Mouse (Mus musculus) heart, embryonic 14.5 days (tissue): Measurements from ENCODE around the gene Shld2. TPM values are rescaled to one million over a fixed set of nuclear protein-coding genes. Genes with fewer than 3 reads are reported as not detected.

Experiments
- ATAC-seq: fragments of 200-750 bp; cut with Nextera tagmentation; 2 replicates; pipeline ENCODE4 v1.8.0; 2017; ENCODE audit warnings: low read depth, moderate TSS enrichment; ENCODE audit not compliant: insufficient number of reproducible peaks, insufficient read depth, low FRiP score
- H3K27ac ChIP-seq, 2 experiments: fragments of 200-500 bp in 1 of 2; fragments of 300-500 bp in 1 of 2; sonication (generic) in 1 of 2; replicated peaks in 1 of 2; 2 replicates each; pipeline ENCODE4 v1.5.1; 2012 to 2014; ENCODE audit warnings: low read depth in 2 of 2, low read length in 2 of 2, control low read depth in 1 of 2, mild to moderate bottlenecking in 1 of 2, mixed read lengths in 1 of 2; ENCODE audit not compliant: control insufficient read depth in 1 of 2, insufficient read depth in 1 of 2
- H3K27me3 ChIP-seq: fragments of 300-500 bp; sonication (generic); 2 replicates; pipeline ENCODE4 v1.6.1; 2014; ENCODE audit warnings: mild to moderate bottlenecking, low read length, control low read depth; ENCODE audit not compliant: control insufficient read depth, insufficient read depth
- H3K36me3 ChIP-seq: fragments of 300-500 bp; sonication (generic); 2 replicates; pipeline ENCODE4 v1.6.1; 2014; ENCODE audit warnings: mild to moderate bottlenecking, control low read depth, low read length, mixed read lengths; ENCODE audit not compliant: control insufficient read depth, insufficient read depth
- H3K4me1 ChIP-seq, 2 experiments: fragments of 200-500 bp in 1 of 2; fragments of 300-500 bp in 1 of 2; sonication (generic) in 1 of 2; 2 replicates each; pipeline ENCODE4 v1.6.1; 2012 to 2014; ENCODE audit warnings: low read length in 2 of 2, control low read depth in 1 of 2, mixed read lengths in 1 of 2; ENCODE audit not compliant: control insufficient read depth in 2 of 2, insufficient read depth in 2 of 2
- H3K4me2 ChIP-seq: fragments of 300-500 bp; sonication (generic); 2 replicates; pipeline ENCODE4 v1.6.1; 2014; ENCODE audit warnings: mild to moderate bottlenecking, low read length
- H3K4me3 ChIP-seq, 2 experiments: fragments of 200-500 bp in 1 of 2; fragments of 300-500 bp in 1 of 2; sonication (generic) in 1 of 2; 2 replicates each; pipeline ENCODE4 v1.5.1; 2012 to 2014; ENCODE audit warnings: low read length in 2 of 2, mild to moderate bottlenecking in 2 of 2, control low read depth in 1 of 2, low read depth in 1 of 2, moderate library complexity in 1 of 2; ENCODE audit not compliant: control insufficient read depth in 1 of 2, insufficient read depth in 1 of 2
- H3K9ac ChIP-seq: fragments of 300-500 bp; sonication (generic); 2 replicates; pipeline ENCODE4 v1.6.1; 2014; ENCODE audit warnings: mild to moderate bottlenecking, low read length
- H3K9me3 ChIP-seq: fragments of 300-500 bp; sonication (generic); 2 replicates; pipeline ENCODE4 v1.6.1; 2016; ENCODE audit warnings: low read length, control low read depth; ENCODE audit not compliant: control insufficient read depth
- WGBS: fragments of 180-500 bp; shearing (Covaris S2); extraction: QIAGEN DNeasy Blood & Tissue Kit; methylation state at CpG from one replicate; pipeline ENCODE4 v1.1.7; 2014; 5-methylcytosine and 5-hydroxymethylcytosine counted together
- polyA plus RNA-seq: library from polyadenylated mRNA; unstranded; fragments of >200 nt; fragmentation: Nextera tagmentation; extraction: Ambion mirVana; gene quantifications from 2 replicates; pipeline ENCODE4 v1.2.1, GENCODE M21; 2014

The Shld2 gene
- polyA plus RNA-seq, 1 experiment from 2014 or later: 7.1 TPM

DNA sequence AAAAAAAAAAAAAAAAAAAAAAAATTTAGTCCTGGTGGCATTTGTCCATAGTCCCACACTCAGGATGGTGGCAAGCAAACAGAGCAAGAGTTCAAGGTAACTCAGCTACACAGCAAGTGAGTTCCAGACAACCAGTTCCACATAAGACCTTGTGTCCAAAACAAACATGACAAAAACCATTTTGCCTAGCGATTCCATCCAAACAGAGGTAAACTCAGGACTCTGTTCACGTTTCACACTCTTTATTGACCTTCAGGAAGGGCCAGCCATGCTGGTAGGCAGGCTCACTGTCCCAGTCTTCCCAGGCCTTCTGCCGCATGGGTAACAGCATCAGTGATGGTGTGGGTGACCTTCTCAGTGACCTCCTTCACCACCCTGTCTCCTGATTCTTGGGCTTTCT is 41.4 kb upstream of the Shld2 start:
- no peak overlapping the region for H3K4me2 ChIP-seq
- H3K9me3 ChIP-seq: no peaks in the 10 kb centered on the region
- H3K4me1 ChIP-seq: 0 out of 4 replicates have a peak, but pooled peaks cover 0 to 3% of the 10 kb centered on the region in 2 experiments
- no peak overlapping the region for H3K9ac ChIP-seq
- ATAC-seq: no peak
- H3K27me3 ChIP-seq: no peaks in the 10 kb centered on the region
- no peak overlapping the region for H3K4me3 ChIP-seq
- no peaks in the 10 kb centered on the region for H3K36me3 ChIP-seq
- 76% methylated on average over 3 of the region's 3 CpGs for WGBS
- no peak overlapping the region for H3K27ac ChIP-seq

DNA sequence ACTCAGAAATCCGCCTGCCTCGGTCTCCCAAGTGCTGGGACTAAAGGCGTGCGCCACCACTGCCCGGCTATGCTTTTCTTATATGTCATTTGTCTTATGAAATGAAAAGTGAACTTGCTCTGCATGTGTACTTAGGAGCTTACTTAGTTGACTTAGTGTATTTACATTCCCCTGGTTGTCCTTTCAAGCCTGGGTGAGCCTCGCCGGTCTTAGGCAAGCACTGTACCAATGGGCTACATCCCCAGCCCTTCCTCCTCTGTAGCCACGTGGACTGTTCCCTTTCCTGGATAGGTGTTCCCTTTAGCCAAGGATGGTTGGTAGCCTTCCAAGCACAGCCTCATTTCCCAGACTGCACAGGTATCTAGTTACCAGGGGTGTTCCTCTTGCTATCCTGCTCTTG is 38.7 kb upstream of the Shld2 start:
- no peaks in the 10 kb centered on the region for H3K27me3 ChIP-seq
- ATAC-seq: no peak
- 79% methylated on average over 8 of the region's 8 CpGs for WGBS

DNA sequence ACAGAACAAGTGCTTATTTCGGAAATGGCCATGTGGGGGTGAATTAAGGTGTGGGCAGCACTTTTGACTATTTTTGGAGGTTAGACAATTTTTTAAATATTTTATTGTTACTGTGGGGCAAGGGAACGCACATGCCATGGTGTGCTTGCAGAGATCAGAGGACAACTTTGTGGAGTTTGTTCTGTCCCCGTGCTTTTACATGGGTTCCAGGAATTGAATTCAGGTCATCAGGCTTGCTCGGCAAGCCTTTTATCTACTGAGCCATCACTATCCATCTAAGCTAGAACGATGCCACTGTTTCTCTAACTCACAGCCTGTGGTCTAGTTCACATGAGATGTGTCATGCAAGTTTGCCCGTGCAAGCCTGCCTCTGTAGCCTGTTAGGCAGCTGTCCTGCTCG is 38.0 kb upstream of the Shld2 start:
- Histone ChIP-seq H3K9me3 (no peaks in the 10 kb centered on the region), H3K27ac (no peak overlapping the region), H3K4me1 (no peaks in the 10 kb centered on the region), H3K9ac (no peak overlapping the region), H3K36me3 (peaks cover 15% of the 10 kb centered on the region), H3K27me3 (no peaks in the 10 kb centered on the region), H3K4me3 (no peak overlapping the region), H3K4me2 (no peak overlapping the region)
- 67% methylated on average over 7 of the region's 7 CpGs for WGBS
- ATAC-seq: no peak

More for the DNA sequence above, 38.7 kb upstream of the Shld2 start:
- H3K4me3 ChIP-seq: no peak overlapping the region
- H3K36me3 ChIP-seq: peaks cover 9% of the 10 kb centered on the region
- H3K9me3 ChIP-seq: no peaks in the 10 kb centered on the region
- no peaks in the 10 kb centered on the region for H3K4me1 ChIP-seq
- H3K4me2 ChIP-seq: no peak overlapping the region
- H3K27ac ChIP-seq: no peak overlapping the region
- no peak overlapping the region for H3K9ac ChIP-seq

DNA sequence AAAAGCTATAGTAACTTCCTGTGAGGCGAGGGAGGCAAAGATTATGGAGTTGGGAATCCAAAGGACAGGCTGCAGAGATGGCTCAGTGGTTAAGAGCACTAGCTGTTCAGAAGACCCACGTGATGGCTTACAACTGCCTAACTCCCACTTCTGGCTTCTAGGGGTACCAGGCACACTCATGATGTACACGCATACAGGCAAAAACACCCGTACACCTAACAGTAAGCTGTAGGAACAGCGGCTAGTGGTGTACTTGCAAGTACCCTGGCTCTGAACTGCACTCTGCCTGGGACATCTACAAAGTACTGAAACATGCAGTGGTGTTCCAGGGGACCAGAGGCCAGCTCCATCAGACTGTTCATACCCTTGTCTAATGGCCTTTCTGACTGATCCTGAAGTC is 36.8 kb upstream of the Shld2 start:
- H3K9ac ChIP-seq: no peak overlapping the region
- 89% methylated on average over 5 of the region's 5 CpGs for WGBS
- ATAC-seq: no peak
- no peaks in the 10 kb centered on the region for H3K27me3 ChIP-seq
- no peaks in the 10 kb centered on the region for H3K4me1 ChIP-seq
- H3K4me3 ChIP-seq: no peak overlapping the region
- no peak overlapping the region for H3K27ac ChIP-seq
- H3K36me3 ChIP-seq: peaks cover 27% of the 10 kb centered on the region
- H3K9me3 ChIP-seq: no peaks in the 10 kb centered on the region
- no peak overlapping the region for H3K4me2 ChIP-seq

DNA sequence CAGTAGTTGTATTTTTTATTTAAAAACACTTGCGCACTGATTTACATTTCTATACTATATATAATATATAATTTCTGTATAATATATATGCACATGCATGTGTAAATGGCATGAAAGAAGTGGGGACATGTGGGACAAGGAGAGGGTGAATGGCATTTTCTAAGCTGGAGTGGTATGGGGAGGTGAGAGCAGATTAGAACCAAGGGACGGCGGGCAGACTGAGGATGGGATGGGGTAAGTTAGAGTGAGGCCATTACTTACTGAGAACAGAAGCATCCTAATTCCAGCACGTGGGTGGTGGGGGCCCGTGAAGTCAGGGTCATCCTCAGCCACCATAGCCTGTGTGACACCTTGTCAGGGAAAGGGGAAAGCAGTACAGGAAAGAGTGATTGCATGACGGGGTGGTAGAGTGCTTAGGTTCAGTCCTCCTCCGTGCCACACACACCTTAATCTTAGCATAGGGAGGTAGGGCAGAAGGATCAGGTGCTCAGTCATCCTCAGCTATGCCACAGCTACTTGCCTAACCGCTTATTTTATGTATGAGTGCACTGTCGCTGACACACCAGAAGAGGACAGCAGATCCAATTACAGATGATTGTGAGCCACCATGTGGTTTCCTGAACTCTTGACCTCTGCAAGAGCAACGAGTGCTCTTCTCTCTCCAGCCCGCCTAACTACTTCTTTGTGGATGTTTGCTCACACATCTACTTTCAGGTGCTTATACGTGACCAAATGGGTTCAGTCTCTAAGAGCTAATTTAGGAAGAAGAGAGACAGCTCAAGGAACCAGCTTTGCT is 35.7 kb upstream of the Shld2 start:
- H3K4me2 ChIP-seq: no peak overlapping the region
- peaks cover 39% of the 10 kb centered on the region for H3K36me3 ChIP-seq
- no peak for ATAC-seq
- H3K27me3 ChIP-seq: no peaks in the 10 kb centered on the region
- no peak overlapping the region for H3K27ac ChIP-seq
- H3K4me3 ChIP-seq: no peak overlapping the region
- no peaks in the 10 kb centered on the region for H3K9me3 ChIP-seq
- WGBS: 60% methylated on average over 12 of the region's 12 CpGs
- H3K9ac ChIP-seq: no peak overlapping the region
- H3K4me1 ChIP-seq: no peaks in the 10 kb centered on the region

DNA sequence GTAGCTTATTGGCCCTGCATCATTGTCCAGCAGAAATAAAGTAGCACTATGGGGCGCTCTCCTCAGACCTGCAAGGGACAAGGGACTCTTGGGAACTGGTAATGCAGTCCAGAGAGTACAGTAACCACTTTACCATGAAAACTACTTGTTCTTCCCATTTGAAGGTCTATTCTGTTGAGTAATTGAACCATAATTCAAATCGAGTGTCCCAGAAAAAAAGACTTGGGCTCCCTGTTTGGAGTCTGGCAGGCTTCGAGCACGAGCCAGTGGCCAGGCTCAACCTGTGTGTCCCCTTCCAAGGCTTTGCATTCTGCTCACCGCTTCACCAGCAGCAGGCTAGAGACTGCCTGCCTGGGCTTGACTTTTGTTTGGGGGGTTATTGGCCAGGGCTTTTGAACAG is 34.1 kb upstream of the Shld2 start:
- WGBS: 91% methylated on average over 5 of the region's 5 CpGs
- H3K9me3 ChIP-seq: no peaks in the 10 kb centered on the region
- no peak for ATAC-seq

DNA sequence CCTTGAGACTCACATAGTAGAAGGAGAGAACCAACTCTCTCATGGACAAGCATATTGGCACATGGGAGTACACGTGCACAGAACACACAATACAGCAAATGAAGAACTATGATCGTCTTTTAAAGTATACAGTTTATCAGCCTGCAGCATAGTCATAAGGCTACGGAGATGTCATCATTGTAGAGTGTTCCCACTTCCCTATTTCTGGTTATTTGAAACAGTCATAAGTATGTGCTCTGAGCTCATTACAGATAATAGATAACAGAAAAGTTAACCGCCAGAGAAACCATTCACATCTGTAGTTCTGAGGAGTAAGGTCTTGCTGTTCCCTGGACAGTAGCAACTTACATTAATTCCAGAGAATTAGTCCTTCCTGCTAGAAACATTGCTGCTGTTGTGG is 32.8 kb upstream of the Shld2 start:
- H3K9ac ChIP-seq: no peak overlapping the region
- no peak overlapping the region for H3K4me3 ChIP-seq
- no peaks in the 10 kb centered on the region for H3K4me1 ChIP-seq
- H3K36me3 ChIP-seq: peaks cover 64% of the 10 kb centered on the region
- WGBS: 82% methylated on average over 4 of the region's 4 CpGs
- H3K27ac ChIP-seq: no peak overlapping the region
- H3K9me3 ChIP-seq: no peaks in the 10 kb centered on the region
- no peak overlapping the region for H3K4me2 ChIP-seq
- no peak for ATAC-seq
- no peaks in the 10 kb centered on the region for H3K27me3 ChIP-seq

More for the DNA sequence above, 34.1 kb upstream of the Shld2 start:
- no peak overlapping the region for H3K27ac ChIP-seq
- no peaks in the 10 kb centered on the region for H3K4me1 ChIP-seq
- H3K9ac ChIP-seq: no peak overlapping the region
- H3K4me2 ChIP-seq: no peak overlapping the region
- no peak overlapping the region for H3K4me3 ChIP-seq
- no peaks in the 10 kb centered on the region for H3K27me3 ChIP-seq
- peaks cover 52% of the 10 kb centered on the region for H3K36me3 ChIP-seq

DNA sequence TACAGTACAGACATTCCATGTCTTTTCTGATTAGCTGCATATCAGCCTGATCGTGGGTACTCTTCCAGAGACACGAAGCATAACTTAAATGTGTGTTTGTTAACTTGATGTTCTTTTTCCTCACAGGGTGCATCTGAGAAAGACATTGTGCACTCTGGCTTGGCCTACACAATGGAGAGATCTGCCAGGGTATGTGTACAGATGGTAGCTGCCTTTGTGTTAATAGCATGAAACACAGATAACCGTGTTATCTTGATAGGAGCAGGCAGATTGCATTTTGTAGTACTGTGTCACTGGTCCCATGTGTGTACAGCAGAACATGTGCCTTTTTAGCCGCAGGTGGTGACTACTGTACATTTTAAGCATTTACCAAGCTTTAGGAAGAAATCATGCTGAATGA is 31.7 kb upstream of the Shld2 start:
- no peak overlapping the region for H3K9ac ChIP-seq
- H3K4me3 ChIP-seq: no peak overlapping the region
- H3K27ac ChIP-seq: no peak overlapping the region
- WGBS: 84% methylated on average over 4 of the region's 4 CpGs
- peaks cover 75% of the 10 kb centered on the region for H3K36me3 ChIP-seq
- H3K27me3 ChIP-seq: no peaks in the 10 kb centered on the region
- no peaks in the 10 kb centered on the region for H3K9me3 ChIP-seq
- H3K4me1 ChIP-seq: no peaks in the 10 kb centered on the region
- no peak overlapping the region for H3K4me2 ChIP-seq
- no peak for ATAC-seq
